Mouse (Mus musculus) brain, adult 2 months (tissue): ENCODE measurements at regions not wholly inside any gene's neighbourhood (a gene's known extent, or its start where the extent isn't known, plus 50 kb on each side); places are given as distances from the start of the nearest gene placed in this dataset.
"Not testable (repeated sequence)": the region's sequence is repeated elsewhere in the genome, so short reads cannot be mapped to it uniquely, and the experiment has no call there.

Experiments
- DNase-seq: peaks from one replicate; pipeline ENCODE4 v3.0.0; 2011; ENCODE audit warnings: low read depth, low spot score

- DNase-seq: not testable (repeated sequence)
These were observed 1547.9 kb upstream of the Pcdh17 start for GRCm38 (mm10) chr14:82895448-82895847.

GRCm38 (mm10) chr14:82898841-82899240, 1544.5 kb upstream of the Pcdh17 start:
- peak; percentile 67 for DNase-seq
